Mouse (Mus musculus): ENCODE results near the gene S100a4. TPM values are rescaled to one million over a fixed set of nuclear protein-coding genes. Genes with fewer than 3 reads are reported as not detected.

The S100a4 gene
- total RNA-seq, 2 experiments from 2014 or later: 3.4 to 5.7 TPM

GRCm38 (mm10) chr3:90604416-90604815 lies 845 bp downstream of the S100a4 start:
- DNase-seq (ENCODE audit: low spot score in 2 of 2): peak; percentile 44 to 48
- Histone ChIP-seq H3K4me3 (no peak overlapping the region), H3K27ac (peak overlapping the region; percentile 32; the same call in 1 of the 2 replicates)
- TF ChIP-seq CTCF (conservative IDR thresholded peaks at IDR 0.05): no peak

DNA sequence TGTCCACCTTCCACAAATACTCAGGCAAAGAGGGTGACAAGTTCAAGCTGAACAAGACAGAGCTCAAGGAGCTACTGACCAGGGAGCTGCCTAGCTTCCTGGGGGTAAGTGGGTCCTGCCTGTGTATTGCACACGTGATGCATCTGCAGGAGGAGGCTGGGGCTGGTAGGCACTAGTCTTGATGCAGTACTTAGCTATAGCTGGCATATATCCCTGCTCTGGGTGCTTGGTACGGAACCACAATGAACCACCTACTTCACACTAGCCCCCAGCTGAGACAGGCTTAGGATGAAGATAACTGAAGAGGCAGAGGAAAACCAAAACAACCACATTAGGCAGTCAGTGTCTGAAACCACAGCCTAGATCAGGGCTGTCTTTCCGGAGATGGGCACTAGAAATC lies 1.5 kb downstream of the S100a4 start:
- Histone ChIP-seq H3K27ac (peak overlapping the region; percentile 32; the same call in 1 of the 2 replicates), H3K4me3 (no peak overlapping the region)
- DNase-seq (ENCODE audit: low spot score in 2 of 2): no peak
- no peak for TF ChIP-seq CTCF (conservative IDR thresholded peaks at IDR 0.05)

DNA sequence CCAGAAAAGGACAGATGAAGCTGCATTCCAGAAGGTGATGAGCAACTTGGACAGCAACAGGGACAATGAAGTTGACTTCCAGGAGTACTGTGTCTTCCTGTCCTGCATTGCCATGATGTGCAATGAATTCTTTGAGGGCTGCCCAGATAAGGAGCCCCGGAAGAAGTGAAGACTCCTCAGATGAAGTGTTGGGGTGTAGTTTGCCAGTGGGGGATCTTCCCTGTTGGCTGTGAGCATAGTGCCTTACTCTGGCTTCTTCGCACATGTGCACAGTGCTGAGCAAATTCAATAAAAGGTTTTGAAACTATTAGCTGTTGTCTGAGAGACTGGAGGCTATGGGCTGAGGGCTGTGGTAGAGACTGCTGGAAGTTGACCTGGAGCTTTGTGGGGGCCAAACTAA lies 2.2 kb downstream of the S100a4 start:
- DNase-seq (ENCODE audit: low spot score in 2 of 2): no peak
- Histone ChIP-seq H3K27ac (no peak overlapping the region), H3K4me3 (no peak overlapping the region)
- TF ChIP-seq CTCF (conservative IDR thresholded peaks at IDR 0.05): no peak

DNA sequence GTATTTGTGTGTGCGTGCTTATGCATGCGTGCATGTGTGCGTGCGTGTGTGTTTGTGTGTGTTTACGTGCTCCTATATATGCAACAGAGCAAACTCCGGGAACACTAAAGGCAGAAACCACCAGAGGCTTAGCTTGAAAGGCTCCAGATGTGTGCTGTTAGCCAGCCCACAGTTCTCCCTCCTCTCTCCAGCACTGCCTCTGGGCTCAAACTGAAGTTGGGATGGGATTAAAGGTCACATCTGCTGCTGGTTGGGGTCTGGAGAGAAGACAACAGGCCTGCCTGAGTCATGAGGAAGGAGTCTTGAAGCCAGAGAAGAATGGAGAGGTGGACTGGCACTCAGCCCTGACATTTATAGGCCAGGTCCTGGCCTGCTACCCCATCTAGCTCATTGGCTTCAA lies 2.6 kb downstream of the S100a4 start:
- DNase-seq (ENCODE audit: low spot score in 2 of 2): no peak
- H3K4me3 ChIP-seq: no peak overlapping the region
- TF ChIP-seq CTCF (conservative IDR thresholded peaks at IDR 0.05): no peak
- no peak overlapping the region for H3K27ac ChIP-seq

- no peak for DNase-seq (ENCODE audit: low spot score in 2 of 2)
- TF ChIP-seq CTCF (conservative IDR thresholded peaks at IDR 0.05): no peak
- H3K4me3 ChIP-seq: no peak overlapping the region
- H3K27ac ChIP-seq: no peak overlapping the region
Observed at GRCm38 (mm10) chr3:90607361-90607760, 3.8 kb downstream of the S100a4 start.

DNA sequence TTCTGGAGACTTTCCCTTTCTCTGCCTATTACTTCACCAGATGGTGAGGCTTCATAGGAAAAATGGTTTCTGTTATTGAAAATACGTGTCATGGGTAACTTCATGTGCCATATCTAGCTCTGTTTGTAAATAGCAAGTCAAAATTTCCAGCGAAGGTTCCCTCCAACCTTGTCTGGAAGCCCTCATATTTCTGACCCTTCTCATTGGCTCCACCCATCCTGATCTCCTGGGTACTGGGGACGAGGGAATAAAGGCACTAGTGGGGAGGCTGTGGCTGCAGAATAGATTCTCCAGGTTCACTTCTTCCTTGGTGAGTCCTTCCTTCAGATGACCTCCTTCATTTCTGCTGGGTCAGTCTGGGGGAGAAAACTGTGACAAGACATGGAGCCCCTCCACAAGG lies 4.7 kb downstream of the S100a4 start, which contains the start of gene S100a5:
TSS of gene S100a5 (plus strand) at position 301 of the 400 bp plus-strand sequence.
- H3K4me3 ChIP-seq: no peak within 1 kb of the TSS
- TF ChIP-seq CTCF (conservative IDR thresholded peaks at IDR 0.05): no peak
- DNase-seq (ENCODE audit: low spot score in 2 of 2): no peak
- H3K27ac ChIP-seq: no peak within 1 kb of the TSS

GRCm38 (mm10) chr3:90609102-90609501 lies 5.5 kb downstream of the S100a4 start:
- Histone ChIP-seq H3K4me3 (no peak overlapping the region), H3K27ac (no peak overlapping the region)
- no peak for DNase-seq (ENCODE audit: low spot score in 2 of 2)
- no peak for TF ChIP-seq CTCF (conservative IDR thresholded peaks at IDR 0.05)

GRCm38 (mm10) chr3:90611494-90611893 lies 7.9 kb downstream of the S100a4 start:
- Histone ChIP-seq H3K4me3 (no peak overlapping the region), H3K27ac (no peak overlapping the region)
- TF ChIP-seq CTCF (conservative IDR thresholded peaks at IDR 0.05): no peak
- no peak for DNase-seq (ENCODE audit: low spot score in 2 of 2)

DNA sequence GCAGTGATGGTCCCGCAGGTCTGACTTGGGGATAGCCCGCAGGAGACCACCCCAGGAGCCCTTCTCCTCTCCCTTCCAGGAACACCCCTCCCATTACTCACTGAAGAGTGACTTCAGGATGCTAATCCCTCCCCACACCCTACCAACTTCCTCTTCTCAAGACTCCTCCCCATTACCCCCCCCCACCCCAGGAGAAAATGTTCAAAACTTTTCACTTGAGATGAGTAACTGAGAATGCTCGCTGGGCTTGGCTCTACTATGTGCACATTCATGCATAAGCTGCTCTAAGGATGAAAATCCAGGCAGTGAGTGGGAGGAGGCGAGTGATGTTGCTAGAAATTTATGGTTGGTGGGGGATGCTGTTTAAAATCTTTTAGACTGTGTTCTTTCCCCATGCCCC lies 8.5 kb downstream of the S100a4 start:
- Histone ChIP-seq H3K27ac (no peak overlapping the region), H3K4me3 (no peak overlapping the region)
- no peak for TF ChIP-seq CTCF (conservative IDR thresholded peaks at IDR 0.05)
- DNase-seq (ENCODE audit: low spot score in 2 of 2): no peak

- DNase-seq (ENCODE audit: low spot score in 2 of 2): peak; percentile 32 to 46
- H3K27ac ChIP-seq: peak within 1 kb of the TSS; percentile 28; the same call in 1 of the 2 replicates
- H3K4me3 ChIP-seq: peak within 1 kb of the TSS; percentile 53
- TF ChIP-seq CTCF (conservative IDR thresholded peaks at IDR 0.05): peak; percentile 80
Observed at GRCm38 (mm10) chr3:90612728-90613291, 9.2 kb downstream of the S100a4 start, which contains the start of gene S100a6. TSS of gene S100a6 (plus strand) at chr3:90612882.

- Histone ChIP-seq H3K4me3 (peak overlapping the region; percentile 53), H3K27ac (peak overlapping the region; percentile 28; the same call in 1 of the 2 replicates)
- no peak for TF ChIP-seq CTCF (conservative IDR thresholded peaks at IDR 0.05)
- peak in 1 of 2 experiments; percentile 0 for DNase-seq (ENCODE audit: low spot score in 2 of 2)
Observed at GRCm38 (mm10) chr3:90613461-90614147, 10.0 kb downstream of the S100a4 start.

DNA sequence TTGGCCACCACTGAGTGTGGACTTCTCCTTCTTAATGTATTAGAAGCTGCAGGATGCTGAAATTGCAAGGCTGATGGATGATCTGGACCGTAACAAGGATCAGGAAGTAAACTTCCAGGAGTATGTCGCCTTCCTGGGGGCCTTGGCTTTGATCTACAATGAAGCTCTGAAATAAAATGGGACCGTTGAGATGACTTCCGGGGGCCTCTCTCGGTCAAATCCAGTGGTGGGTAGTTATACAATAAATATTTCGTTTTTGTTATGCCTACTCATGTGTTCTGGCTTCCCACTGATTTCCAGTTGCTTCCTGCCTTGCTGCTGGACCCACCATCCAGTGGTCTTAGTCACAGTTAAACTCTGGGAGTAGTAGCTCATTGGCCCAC lies 10.6 kb downstream of the S100a4 start:
- peak in 1 of 2 experiments; percentile 8 for DNase-seq (ENCODE audit: low spot score in 2 of 2)
- H3K27ac ChIP-seq: no peak overlapping the region; the same call in 1 of the 2 replicates
- H3K4me3 ChIP-seq: no peak overlapping the region
- TF ChIP-seq CTCF (conservative IDR thresholded peaks at IDR 0.05): no peak

- DNase-seq (ENCODE audit: low spot score in 2 of 2): no peak
- no peak for TF ChIP-seq CTCF (conservative IDR thresholded peaks at IDR 0.05)
- Histone ChIP-seq H3K27ac (no peak overlapping the region), H3K4me3 (no peak overlapping the region)
Observed at GRCm38 (mm10) chr3:90614611-90615251, 11.2 kb downstream of the S100a4 start.

All from layer of hippocampus, adult 2 months (tissue).